Mouse (Mus musculus) ES-Bruce4 (cell line): ENCODE data around the gene Ammecr1.

Source experiments
- EP300 ChIP-seq: IDR thresholded peaks from 2 replicates; pipeline ENCODE4 v1.6.1; 2011; ENCODE audit warnings: low read depth, low read length; ENCODE audit not compliant: insufficient read depth
- POLR2A ChIP-seq: IDR thresholded peaks from one replicate; pipeline ENCODE4 v1.8.1; 2011; ENCODE audit warnings: low read length; ENCODE audit not compliant: insufficient read depth

- TF ChIP-seq POLR2A: no peak
- TF ChIP-seq EP300: no peak
These were observed 127.1 kb downstream of the Ammecr1 start for GRCm38 (mm10) chrX:142839411-142839810.
